Mouse (Mus musculus) kidney, embryonic 14.5 days (tissue): ENCODE data around the gene Gm16253. TPM values are rescaled to one million over a fixed set of nuclear protein-coding genes. Genes with fewer than 3 reads are reported as not detected.
A peak's percentile ranks its signal among the peaks of the same experiment; 100 is the strongest.
"Not testable (repeated sequence)": the region's sequence is repeated elsewhere in the genome, so short reads cannot be mapped to it uniquely, and the experiment has no call there.

ENCODE experiments used
- ATAC-seq: fragments of 200-750 bp; cut with Nextera tagmentation; 2 replicates; pipeline ENCODE4 v1.8.0; 2017; ENCODE audit warnings: moderate number of reproducible peaks, mild to moderate bottlenecking, moderate TSS enrichment, moderate library complexity; ENCODE audit not compliant: low FRiP score, low TSS enrichment
- H3K27ac ChIP-seq: fragments of 300-500 bp; sonication (generic); 2 replicates; pipeline ENCODE4 v1.5.1; 2014; ENCODE audit warnings: low read depth, mild to moderate bottlenecking, low read length, moderate library complexity, mixed read lengths
- H3K27me3 ChIP-seq: fragments of 300-500 bp; sonication (generic); 2 replicates; pipeline ENCODE4 v1.6.1; 2014; ENCODE audit warnings: mild to moderate bottlenecking, low read length; ENCODE audit not compliant: control insufficient read depth, insufficient read depth
- H3K36me3 ChIP-seq: fragments of 300-500 bp; sonication (generic); 2 replicates; pipeline ENCODE4 v1.6.1; 2014; ENCODE audit warnings: low read length, mixed read lengths; ENCODE audit not compliant: control insufficient read depth, insufficient read depth
- H3K4me1 ChIP-seq: fragments of 300-500 bp; sonication (generic); 2 replicates; pipeline ENCODE4 v1.6.1; 2014; ENCODE audit warnings: low read length, mixed read lengths; ENCODE audit not compliant: control insufficient read depth, insufficient read depth
- H3K4me2 ChIP-seq: fragments of 300-500 bp; sonication (generic); replicated peaks from 2 replicates; pipeline ENCODE4 v1.6.1; 2014; ENCODE audit warnings: low read depth, mild to moderate bottlenecking, low read length
- H3K4me3 ChIP-seq: fragments of 300-500 bp; sonication (generic); 2 replicates; pipeline ENCODE4 v1.5.1; 2014; ENCODE audit warnings: mild to moderate bottlenecking, low read length
- H3K9ac ChIP-seq: fragments of 300-500 bp; sonication (generic); 2 replicates; pipeline ENCODE4 v1.6.1; 2014; ENCODE audit warnings: low read depth, mild to moderate bottlenecking, low read length, moderate library complexity
- H3K9me3 ChIP-seq: fragments of 300-500 bp; sonication (generic); 2 replicates; pipeline ENCODE4 v1.6.1; 2016; ENCODE audit warnings: low read length; ENCODE audit not compliant: control insufficient read depth
- WGBS: fragments of 180-500 bp; shearing (Covaris S2); extraction: QIAGEN DNeasy Blood & Tissue Kit; methylation state at CpG from one replicate; pipeline ENCODE4 v1.1.7; 2014; 5-methylcytosine and 5-hydroxymethylcytosine counted together
- polyA plus RNA-seq: library from polyadenylated mRNA; unstranded; fragments of >200 nt; fragmentation: Nextera tagmentation; extraction: Ambion mirVana; gene quantifications from 2 replicates; pipeline ENCODE4 v1.2.1, GENCODE M21; 2014

Gene Gm16253
- polyA plus RNA-seq, 1 experiment from 2014 or later = 0.72 TPM

- peak overlapping the region; percentile 62; the same call in 1 of the 2 replicates for H3K9ac ChIP-seq
- H3K9me3 ChIP-seq = no peaks in the 10 kb centered on the region
- peaks cover 37% of the 10 kb centered on the region for H3K4me1 ChIP-seq
- no peaks in the 10 kb centered on the region for H3K36me3 ChIP-seq
- ATAC-seq = no peak
- 57% methylated on average over 8 of the region's 8 CpGs for WGBS
- peak overlapping the region; percentile 96 for H3K4me2 ChIP-seq
- no peak overlapping the region; the same call in 1 of the 2 replicates for H3K4me3 ChIP-seq
- no peak overlapping the region for H3K27ac ChIP-seq
- peaks cover 32% of the 10 kb centered on the region for H3K27me3 ChIP-seq
These were observed 22.2 kb downstream of the Gm16253 start for GRCm38 (mm10) chr3:96599069-96599393.

DNA sequence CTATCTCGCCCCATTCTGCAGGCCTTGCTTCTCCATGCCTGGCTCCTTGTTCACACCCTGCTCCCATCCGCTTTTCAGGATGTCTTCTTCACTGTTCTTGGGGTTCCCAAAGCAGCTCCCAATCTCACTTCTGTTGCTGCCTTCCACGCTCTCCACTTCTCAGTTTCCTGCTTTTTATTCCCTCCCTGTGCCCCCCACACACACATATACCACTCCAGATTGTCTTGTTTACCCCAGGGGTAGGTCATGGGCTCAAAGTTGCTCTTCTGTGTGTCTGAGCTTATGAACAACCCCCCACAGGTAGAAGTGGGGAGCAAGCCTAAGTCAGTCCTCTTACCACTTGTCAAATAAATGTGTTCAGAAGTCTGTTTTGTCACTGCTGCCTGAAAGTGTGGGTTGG is 22.6 kb downstream of the Gm16253 start:
- WGBS = 79% methylated on average over 3 of the region's 3 CpGs
- no peak overlapping the region for H3K27ac ChIP-seq
- no peak for ATAC-seq
- H3K27me3 ChIP-seq = peaks cover 32% of the 10 kb centered on the region
- no peaks in the 10 kb centered on the region for H3K36me3 ChIP-seq
- no peak overlapping the region for H3K4me3 ChIP-seq
- H3K9me3 ChIP-seq = no peaks in the 10 kb centered on the region
- no peak overlapping the region for H3K9ac ChIP-seq
- H3K4me1 ChIP-seq = peaks cover 37% of the 10 kb centered on the region
- H3K4me2 ChIP-seq = no peak overlapping the region

- Histone ChIP-seq H3K9ac (peak within 1 kb of the TSS; percentile 81), H3K4me1 (peaks cover 35% of the 10 kb centered on the region), H3K36me3 (no peaks in the 10 kb centered on the region), H3K4me3 (peak within 1 kb of the TSS; percentile 65), H3K4me2 (peak within 1 kb of the TSS; percentile 86), H3K9me3 (no peaks in the 10 kb centered on the region), H3K27me3 (peaks cover 28% of the 10 kb centered on the region), H3K27ac (peak within 1 kb of the TSS; percentile 88; the same call in 1 of the 2 replicates)
- ATAC-seq = peak; percentile 95
- whole genome bisulfite sequencing = under 1% methylated on average over 27 of the region's 27 CpGs
These were observed 24.0 kb downstream of the Gm16253 start, which contains the start of gene Lix1l for GRCm38 (mm10) chr3:96600639-96601250. Gene Lix1l (plus strand): TSS chr3:96601149.

GRCm38 (mm10) chr3:96601251-96601787 is 24.5 kb downstream of the Gm16253 start:
- H3K27ac ChIP-seq = peak overlapping the region; percentile 88; the same call in 1 of the 2 replicates
- H3K4me1 ChIP-seq = peaks cover 30% of the 10 kb centered on the region
- peaks cover 24% of the 10 kb centered on the region for H3K27me3 ChIP-seq
- H3K4me2 ChIP-seq = peak overlapping the region; percentile 86
- peak overlapping the region; percentile 65 for H3K4me3 ChIP-seq
- WGBS = under 1% methylated on average over 17 of the region's 40 CpGs
- H3K36me3 ChIP-seq = no peaks in the 10 kb centered on the region
- H3K9me3 ChIP-seq = no peaks in the 10 kb centered on the region
- H3K9ac ChIP-seq = peak overlapping the region; percentile 81
- ATAC-seq = peak; percentile 70

- H3K4me2 ChIP-seq = peak overlapping the region; percentile 86
- WGBS = 24% methylated on average over 10 of the region's 10 CpGs
- no peaks in the 10 kb centered on the region for H3K9me3 ChIP-seq
- no peak for ATAC-seq
- no peaks in the 10 kb centered on the region for H3K36me3 ChIP-seq
- H3K27ac ChIP-seq = peak overlapping the region; percentile 88; the same call in 1 of the 2 replicates
- H3K4me3 ChIP-seq = peak overlapping the region; percentile 65
- H3K9ac ChIP-seq = peak overlapping the region; percentile 81
- peaks cover 17% of the 10 kb centered on the region for H3K27me3 ChIP-seq
- peaks cover 22% of the 10 kb centered on the region for H3K4me1 ChIP-seq
These were observed 25.3 kb downstream of the Gm16253 start for GRCm38 (mm10) chr3:96601941-96602703.

DNA sequence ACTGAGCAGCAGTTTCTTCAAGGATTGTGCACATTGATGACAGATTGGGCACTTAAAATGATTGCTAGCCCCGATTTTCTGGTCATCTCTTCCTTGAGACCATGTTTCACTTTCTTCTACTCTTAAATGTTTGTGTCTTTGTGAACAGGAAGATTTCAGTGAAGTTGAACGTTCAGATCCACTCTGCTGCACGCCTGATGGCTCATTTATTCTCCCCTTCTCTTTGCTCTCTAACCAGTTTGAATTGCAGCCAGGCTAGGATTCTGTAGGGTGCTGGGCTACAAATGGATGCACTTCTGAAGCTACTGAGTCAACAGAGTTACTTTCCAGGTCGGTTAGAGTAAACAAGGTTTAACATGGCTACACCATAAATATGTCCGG is 25.9 kb downstream of the Gm16253 start:
- WGBS = 14% methylated on average over 5 of the region's 5 CpGs
- Histone ChIP-seq H3K9me3 (no peaks in the 10 kb centered on the region), H3K4me2 (peak overlapping the region; percentile 86), H3K4me3 (peak overlapping the region; percentile 65), H3K4me1 (peaks cover 16% of the 10 kb centered on the region), H3K9ac (peak overlapping the region; percentile 81; the same call in 1 of the 2 replicates), H3K27ac (peak overlapping the region; percentile 88; the same call in 1 of the 2 replicates), H3K36me3 (no peaks in the 10 kb centered on the region), H3K27me3 (peaks cover 13% of the 10 kb centered on the region)
- ATAC-seq = no peak

DNA sequence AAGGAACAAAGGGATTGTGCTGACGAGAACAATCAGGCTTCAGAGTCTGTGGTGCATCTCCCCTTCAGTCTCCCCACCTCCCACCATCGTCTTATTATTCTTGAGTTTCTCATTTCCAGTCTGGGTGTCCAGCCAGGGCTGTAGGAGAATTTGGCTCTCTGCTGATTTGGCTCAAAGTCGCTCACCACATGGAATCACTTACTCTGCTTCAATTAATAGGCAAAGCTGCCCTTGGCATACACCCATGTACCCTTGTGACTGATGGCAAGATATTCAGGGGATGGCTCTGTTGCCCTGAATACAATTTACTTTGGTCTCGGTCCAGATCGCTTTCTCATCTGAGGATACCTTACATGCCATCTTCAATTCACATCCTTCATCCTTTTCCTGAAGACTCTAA is 26.5 kb downstream of the Gm16253 start:
- peak overlapping the region; percentile 81; the same call in 1 of the 2 replicates for H3K9ac ChIP-seq
- peaks cover 11% of the 10 kb centered on the region for H3K4me1 ChIP-seq
- H3K27ac ChIP-seq = no peak overlapping the region
- peak overlapping the region; percentile 65; the same call in 1 of the 2 replicates for H3K4me3 ChIP-seq
- ATAC-seq = no peak
- no peaks in the 10 kb centered on the region for H3K36me3 ChIP-seq
- no peaks in the 10 kb centered on the region for H3K9me3 ChIP-seq
- peak overlapping the region; percentile 86; the same call in 1 of the 2 replicates for H3K4me2 ChIP-seq
- peaks cover 11% of the 10 kb centered on the region; the same call in 1 of the 2 replicates for H3K27me3 ChIP-seq
- WGBS = 61% methylated on average over 5 of the region's 5 CpGs

DNA sequence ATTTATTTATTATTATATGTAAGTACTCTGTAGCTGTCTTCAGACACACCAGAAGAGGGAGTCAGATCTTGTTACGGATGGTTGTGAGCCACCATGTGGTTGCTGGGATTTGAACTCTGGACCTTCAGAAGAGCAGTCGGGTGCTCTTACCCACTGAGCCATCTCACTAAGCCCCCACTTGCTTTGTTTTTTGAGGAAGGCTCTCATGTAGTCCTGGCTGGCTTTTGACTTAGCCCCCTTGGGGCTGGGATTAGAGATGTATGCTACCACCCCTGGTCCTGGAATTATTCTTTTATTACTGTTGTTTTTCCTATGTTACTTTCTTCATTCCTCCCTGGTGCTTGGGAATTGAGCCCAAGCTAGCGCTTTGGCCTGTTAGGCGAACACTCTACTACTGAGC is 29.2 kb downstream of the Gm16253 start:
- not testable (repeated sequence) for H3K4me3 ChIP-seq, ATAC-seq, H3K9me3 ChIP-seq, H3K4me2 ChIP-seq, H3K27ac ChIP-seq, H3K36me3 ChIP-seq, H3K9ac ChIP-seq, H3K27me3 ChIP-seq, H3K4me1 ChIP-seq
- 94% methylated on average over 3 of the region's 4 CpGs for WGBS

DNA sequence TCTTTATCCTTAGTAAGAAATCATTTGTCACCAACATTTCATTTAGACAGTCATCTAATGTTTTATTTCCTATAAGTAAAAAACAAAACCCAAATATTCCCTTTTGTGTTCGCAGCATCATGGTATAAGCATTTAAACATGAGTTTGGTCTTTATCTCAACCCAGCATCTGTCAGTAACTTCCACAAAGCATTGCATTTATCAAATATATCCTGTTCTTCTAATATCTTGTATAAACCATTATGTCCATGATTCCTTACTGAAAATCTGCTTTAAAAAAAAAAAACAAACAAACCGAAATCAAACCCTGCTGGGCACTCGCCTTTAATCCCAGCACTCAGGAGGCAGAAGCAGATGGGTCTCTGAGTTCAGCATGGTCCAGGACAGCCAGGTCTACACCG is 29.8 kb downstream of the Gm16253 start:
- Histone ChIP-seq H3K27me3 (no peaks in the 10 kb centered on the region), H3K4me1 (peaks cover 7% of the 10 kb centered on the region), H3K36me3 (0 out of 2 replicates have a peak, but pooled peaks cover 3% of the 10 kb centered on the region), H3K4me2 (no peak overlapping the region), H3K9ac (no peak overlapping the region), H3K9me3 (no peaks in the 10 kb centered on the region), H3K4me3 (no peak overlapping the region), H3K27ac (no peak overlapping the region)
- no peak for ATAC-seq
- WGBS = 92% methylated on average over 4 of the region's 4 CpGs
